In the genomic region with DNA sequence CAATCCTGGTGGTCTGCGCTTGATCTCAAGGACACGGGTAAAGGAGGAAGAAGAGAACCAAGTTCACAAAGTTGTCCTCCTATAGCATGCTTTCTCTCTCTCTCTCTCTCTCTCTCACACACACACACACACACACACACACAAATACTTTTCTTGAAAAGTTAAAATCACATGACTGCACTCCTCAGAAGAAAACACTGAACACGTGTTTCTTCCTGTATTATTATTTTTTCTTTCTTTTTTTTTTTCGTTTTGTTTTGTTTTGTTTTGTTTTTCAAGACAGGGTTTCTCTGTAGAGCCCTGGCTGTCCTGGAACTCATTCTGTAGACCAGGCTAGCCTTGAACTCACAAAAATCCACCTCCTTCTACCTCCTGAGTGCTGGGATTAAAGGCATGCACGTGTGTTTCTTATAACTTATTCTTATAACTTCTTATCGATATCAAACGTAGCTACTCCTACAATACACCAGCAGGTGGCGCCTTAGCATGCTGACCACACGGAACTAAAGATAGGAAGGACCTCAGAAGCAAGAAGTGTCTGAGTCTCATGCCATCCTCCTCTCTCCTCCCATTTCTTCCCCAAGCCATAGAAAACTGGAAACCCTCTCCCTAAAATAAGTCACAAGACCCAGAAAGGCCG, we compare ENCODE assay signal across 8 mouse cellular contexts. TPM values are rescaled to one million over a fixed set of nuclear protein-coding genes. Genes with fewer than 3 reads are reported as not detected.
A peak's percentile ranks its signal among the peaks of the same experiment; 100 is the strongest.
DNase-seq lines count a peak whose midpoint lies in the region; ATAC-seq and TF ChIP-seq lines count a peak whose summit lies in the region.

No protein-coding gene starts in this region.

- H3K4me2 ChIP-seq in kidney, embryonic 16.5 days (replicated peaks; ENCODE audit: low read depth, low read length): no peak overlapping the region
- peak overlapping the region; percentile 54; the same call in 1 of the 2 replicates for H3K4me2 ChIP-seq in CH12.LX (ENCODE audit: insufficient read depth, low read depth, poor library complexity, severe bottlenecking)
- no peak overlapping the region for H3K4me2 ChIP-seq in limb, embryonic 14.5 days (replicated peaks; ENCODE audit: low read depth, low read length, severe bottlenecking)

- H3K27ac ChIP-seq in kidney, embryonic 16.5 days (ENCODE audit: low read length): no peak overlapping the region
- H3K27ac ChIP-seq in CH12.LX (ENCODE audit: insufficient read depth, low read depth): no peak overlapping the region
- H3K27ac ChIP-seq in limb, embryonic 14.5 days (replicated peaks; ENCODE audit: low read depth, low read length): no peak overlapping the region

- peak; percentile 57 for DNase-seq in kidney, adult 18-20 months
- peak; percentile 80 for DNase-seq in CH12.LX (ENCODE audit: extremely low read depth)
- peak; percentile 45 for DNase-seq in T-cell, adult 2 months (ENCODE audit: low spot score)
- peak; percentile 82 for DNase-seq in embryo, embryonic 10.5 days (ENCODE audit: low spot score)
- DNase-seq in limb, embryonic 14.5 days (ENCODE audit: low spot score): peak; percentile 68
- DNase-seq in retina, postnatal 1 day: peak; percentile 81
- no peak for DNase-seq in yolk sac, embryonic 10.5 days (ENCODE audit: low spot score)

- no peaks in the 10 kb centered on the region for H3K79me2 ChIP-seq in CH12.LX (replicated peaks; ENCODE audit: control insufficient read depth, extremely low read depth, insufficient read depth, poor library complexity, severe bottlenecking)

- TF ChIP-seq CTCF in CH12.LX (conservative IDR thresholded peaks at IDR 0.05 in 1 of 2, IDR thresholded peaks at IDR 0.05 in 1 of 2; ENCODE audit: low read depth in 2 of 2, low read length in 2 of 2): peak; percentile 67 to 80

- no peak for ATAC-seq in kidney, embryonic 16.5 days (ENCODE audit: low FRiP score, low TSS enrichment)
- no peak for ATAC-seq in limb, embryonic 14.5 days (ENCODE audit: low FRiP score, low read depth)

- in situ Hi-C loops in CH12.LX (cut with MboI; ENCODE audit: low pct_ligation_motif_present, low pct_unique_long_range_greater_than_20kb, low sequenced_read_pairs): loop anchor here (25.0 kb wide), 1 partner anchor 433 kb away; no protein-coding TSS in a partner anchor

- dilution Hi-C loops in CH12.LX (cut with MboI; ENCODE audit: extremely low pct_ligation_motif_present, extremely low pct_unique_long_range_greater_than_20kb, low sequenced_read_pairs): no loop called here

- H3K9ac ChIP-seq in kidney, embryonic 16.5 days (replicated peaks; ENCODE audit: low read length): no peak overlapping the region
- 0 out of 2 replicates have a peak overlapping the region, but pooled peaks have one; percentile 27 for H3K9ac ChIP-seq in CH12.LX (ENCODE audit: insufficient read depth, low read depth)
- no peak overlapping the region for H3K9ac ChIP-seq in limb, embryonic 14.5 days (ENCODE audit: low read depth, low read length, severe bottlenecking)

- no peaks in the 10 kb centered on the region for H3K36me3 ChIP-seq in kidney, embryonic 16.5 days (ENCODE audit: insufficient read depth, low read length)
- H3K36me3 ChIP-seq in CH12.LX (replicated peaks in 1 of 2; ENCODE audit: control insufficient read depth in 1 of 2, insufficient read depth in 1 of 2, low read length in 1 of 2): no peaks in the 10 kb centered on the region
- no peaks in the 10 kb centered on the region for H3K36me3 ChIP-seq in limb, embryonic 14.5 days (ENCODE audit: control insufficient read depth, insufficient read depth, low read length)

- no peaks in the 10 kb centered on the region for H3K4me1 ChIP-seq in kidney, embryonic 16.5 days (ENCODE audit: insufficient read depth, low read length)
- H3K4me1 ChIP-seq in CH12.LX (ENCODE audit: control insufficient read depth in 1 of 2, insufficient read depth in 2 of 2): peaks cover 5 to 23% of the 10 kb centered on the region in 2 experiments; a peak in 3 of 4 replicates
- H3K4me1 ChIP-seq in limb, embryonic 14.5 days (ENCODE audit: control insufficient read depth, insufficient read depth, low read length): no peaks in the 10 kb centered on the region

- no peaks in the 10 kb centered on the region for H3K27me3 ChIP-seq in kidney, embryonic 16.5 days (ENCODE audit: insufficient read depth, low read length)
- H3K27me3 ChIP-seq in CH12.LX (replicated peaks): no peaks in the 10 kb centered on the region
- no peaks in the 10 kb centered on the region for H3K27me3 ChIP-seq in limb, embryonic 14.5 days (ENCODE audit: control insufficient read depth, insufficient read depth, low read length)

- TF ChIP-seq EP300 in CH12.LX (IDR thresholded peaks at IDR 0.05; ENCODE audit: low read length): no peak

- peaks cover 5% of the 10 kb centered on the region; the same call in 1 of the 2 replicates for H3K9me3 ChIP-seq in kidney, embryonic 16.5 days (ENCODE audit: low read length)
- peaks cover 7% of the 10 kb centered on the region for H3K9me3 ChIP-seq in CH12.LX (replicated peaks; ENCODE audit: low read length)
- no peaks in the 10 kb centered on the region for H3K9me3 ChIP-seq in limb, embryonic 14.5 days (ENCODE audit: control insufficient read depth, low read length)

- TF ChIP-seq POLR2A in CH12.LX (IDR thresholded peaks at IDR 0.05; ENCODE audit: low read depth, low read length): no peak
- no peak for TF ChIP-seq POLR2A in limb, embryonic 14.5 days (IDR thresholded peaks at IDR 0.05; ENCODE audit: borderline replicate concordance, extremely low read depth, insufficient read depth, insufficient read length)

- no peak overlapping the region for H3K4me3 ChIP-seq in kidney, embryonic 16.5 days (ENCODE audit: low read length)
- no peak overlapping the region for H3K4me3 ChIP-seq in CH12.LX (replicated peaks in 1 of 3; ENCODE audit: low read depth in 2 of 3, low read length in 2 of 3, poor library complexity in 1 of 3)
- H3K4me3 ChIP-seq in limb, embryonic 14.5 days (replicated peaks; ENCODE audit: low read length): no peak overlapping the region

- 39% methylated on average over 10 of the region's 10 CpGs for WGBS in kidney, embryonic 16.5 days
- 42% methylated on average over 10 of the region's 10 CpGs for WGBS in limb, embryonic 14.5 days

- TF ChIP-seq RAD21 in CH12.LX (IDR thresholded peaks at IDR 0.05; ENCODE audit: low read depth, low read length): peak; percentile 42

TF ChIP-seq in CH12.LX, 34 proteins besides CTCF, POLR2A, EP300 and RAD21:
- TF ChIP-seq SMC3 (IDR thresholded peaks at IDR 0.05; ENCODE audit: low read depth, low read length) (peak; percentile 61), MEF2A (IDR thresholded peaks at IDR 0.05; ENCODE audit: borderline replicate concordance, low read depth, low read length) (no peak), HCFC1 (IDR thresholded peaks at IDR 0.05; ENCODE audit: low read depth, low read length) (no peak), MAX (IDR thresholded peaks at IDR 0.05; ENCODE audit: low read length) (peak; percentile 67), ELF1 (IDR thresholded peaks at IDR 0.05; ENCODE audit: low read depth, low read length) (peak; percentile 33; the same call in 1 of the 2 replicates), KAT2A (IDR thresholded peaks at IDR 0.05; ENCODE audit: insufficient replicate concordance, low read length) (no peak), USF1 (IDR thresholded peaks at IDR 0.05; ENCODE audit: low read depth, low read length) (no peak), ZMIZ1 (IDR thresholded peaks at IDR 0.05; ENCODE audit: low read depth, low read length) (no peak), UBTF (IDR thresholded peaks at IDR 0.05; ENCODE audit: low read depth, low read length) (no peak), TCF12 (IDR thresholded peaks at IDR 0.05; ENCODE audit: low read depth, low read length) (no peak), SIN3A (IDR thresholded peaks at IDR 0.05; ENCODE audit: low read length) (no peak), IRF4 (IDR thresholded peaks at IDR 0.05; ENCODE audit: low read depth, low read length) (no peak), BHLHE40 (IDR thresholded peaks at IDR 0.05; ENCODE audit: low read depth, low read length) (peak; percentile 59), MAFK (IDR thresholded peaks at IDR 0.05; ENCODE audit: insufficient replicate concordance, low read length) (no peak), JUN (IDR thresholded peaks at IDR 0.05; ENCODE audit: insufficient read depth, low read depth, low read length) (no peak)

RNA-seq across cellular contexts. Expression of gene Zfp36l1, which starts 41.0 kb away (rescaled TPM):
- 130 and 153 TPM in 2 replicates for polyA plus RNA-seq in kidney, embryonic 16.5 days (2015; fragmentation: Nextera tagmentation; extraction: Ambion mirVana)
- total RNA-seq in CH12.LX (2012; rRNA removed) (42.3 and 50.7 TPM in 2 replicates), CH12.LX (2014; rRNA removed) (26.2 and 32.7 TPM in 2 replicates)
- 175 and 192 TPM in 2 replicates for polyA plus RNA-seq in CH12.LX (2012; ENCODE audit: insufficient read length, low read depth)
- 245 and 413 TPM in 2 replicates for polyA plus RNA-seq in limb, embryonic 14.5 days (2012; rRNA removed)
- polyA plus RNA-seq in limb, embryonic 14.5 days (2014; fragmentation: Nextera tagmentation; extraction: Ambion mirVana): 195 and 209 TPM in 2 replicates
